Mouse (Mus musculus) heart, embryonic 12.5 days (tissue): ENCODE results near the gene Zfp213. TPM values are rescaled to one million over a fixed set of nuclear protein-coding genes. Genes with fewer than 3 reads are reported as not detected.
A peak's percentile ranks its signal among the peaks of the same experiment; 100 is the strongest.

ENCODE experiments used
- ATAC-seq: fragments of 200-750 bp; cut with Nextera tagmentation; 2 replicates; pipeline ENCODE4 v1.8.0; 2017; ENCODE audit warnings: moderate TSS enrichment, moderate library complexity; ENCODE audit not compliant: insufficient number of reproducible peaks, low FRiP score
- H3K27ac ChIP-seq: fragments of 300-500 bp; sonication (generic); 2 replicates; pipeline ENCODE4 v1.5.1; 2016; ENCODE audit warnings: mild to moderate bottlenecking, moderate library complexity; ENCODE audit not compliant: poor library complexity, severe bottlenecking
- H3K27me3 ChIP-seq: fragments of 300-500 bp; sonication (generic); replicated peaks from 2 replicates; pipeline ENCODE4 v1.6.1; 2016; ENCODE audit warnings: mild to moderate bottlenecking, moderate library complexity
- H3K36me3 ChIP-seq: fragments of 300-500 bp; sonication (generic); 2 replicates; pipeline ENCODE4 v1.6.1; 2016; ENCODE audit warnings: mild to moderate bottlenecking, moderate library complexity
- H3K4me1 ChIP-seq: fragments of 300-500 bp; sonication (generic); replicated peaks from 2 replicates; pipeline ENCODE4 v1.6.1; 2016; ENCODE audit warnings: mild to moderate bottlenecking
- H3K4me2 ChIP-seq: fragments of 300-500 bp; sonication (generic); 2 replicates; pipeline ENCODE4 v1.6.1; 2016; ENCODE audit warnings: mild to moderate bottlenecking, moderate library complexity
- H3K4me3 ChIP-seq: fragments of 300-500 bp; sonication (generic); 2 replicates; pipeline ENCODE4 v1.5.1; 2016; ENCODE audit warnings: mild to moderate bottlenecking
- H3K9ac ChIP-seq: fragments of 300-500 bp; sonication (generic); 2 replicates; pipeline ENCODE4 v1.6.1; 2016; ENCODE audit warnings: mild to moderate bottlenecking, moderate library complexity
- H3K9me3 ChIP-seq: fragments of 300-500 bp; sonication (generic); replicated peaks from 2 replicates; pipeline ENCODE4 v1.6.1; 2016; ENCODE audit warnings: mild to moderate bottlenecking, moderate library complexity
- WGBS: fragments of 180-500 bp; shearing (Covaris S2); methylation state at CpG from one replicate; pipeline ENCODE4 v1.1.7; 2016; 5-methylcytosine and 5-hydroxymethylcytosine counted together
- polyA plus RNA-seq: library from polyadenylated mRNA; unstranded; fragments of >200 nt; fragmentation: Nextera tagmentation; extraction: Ambion mirVana; gene quantifications from 2 replicates; pipeline ENCODE4 v1.2.1, GENCODE M21; 2016

Zfp213 gene
- 14.1 and 16.9 TPM in 2 replicates for polyA plus RNA-seq

GRCm38 (mm10) chr17:23563595-23564367, at the start of gene Zfp213:
TSS of gene Zfp213 (minus strand) at chr17:23564238.
- Histone ChIP-seq H3K27ac (peak within 1 kb of the TSS; percentile 97), H3K9me3 (no peaks in the 10 kb centered on the region), H3K27me3 (no peaks in the 10 kb centered on the region), H3K4me3 (peak within 1 kb of the TSS; percentile 92), H3K36me3 (peaks cover 29% of the 10 kb centered on the region), H3K9ac (peak within 1 kb of the TSS; percentile 96), H3K4me1 (peaks cover 13% of the 10 kb centered on the region), H3K4me2 (peak within 1 kb of the TSS; percentile 79)
- WGBS, result 1% methylated on average over 59 of the region's 59 CpGs
- peak; percentile 96 for ATAC-seq

- no peaks in the 10 kb centered on the region for H3K36me3 ChIP-seq
- 82% methylated on average over 28 of the region's 28 CpGs for WGBS
These were observed 46.3 kb upstream of the Zfp213 start for GRCm38 (mm10) chr17:23610361-23610800.

GRCm38 (mm10) chr17:23609612-23610011, 45.6 kb upstream of the Zfp213 start:
- H3K9ac ChIP-seq, result no peak overlapping the region
- H3K4me2 ChIP-seq, result no peak overlapping the region
- no peak for ATAC-seq
- H3K27me3 ChIP-seq, result no peaks in the 10 kb centered on the region
- no peaks in the 10 kb centered on the region for H3K4me1 ChIP-seq
- H3K36me3 ChIP-seq, result no peaks in the 10 kb centered on the region
- H3K4me3 ChIP-seq, result no peak overlapping the region
- no peaks in the 10 kb centered on the region for H3K9me3 ChIP-seq
- WGBS, result 90% methylated on average over 24 of the region's 24 CpGs
- no peak overlapping the region for H3K27ac ChIP-seq

More at GRCm38 (mm10) chr17:23610361-23610800, 46.3 kb upstream of the Zfp213 start:
- Histone ChIP-seq H3K27ac (no peak overlapping the region), H3K4me1 (no peaks in the 10 kb centered on the region), H3K9ac (no peak overlapping the region), H3K4me3 (no peak overlapping the region), H3K9me3 (no peaks in the 10 kb centered on the region), H3K4me2 (no peak overlapping the region), H3K27me3 (no peaks in the 10 kb centered on the region)
- peak; percentile 39; the same call in 1 of the 2 replicates for ATAC-seq

GRCm38 (mm10) chr17:23605220-23605619, 41.2 kb upstream of the Zfp213 start:
- no peaks in the 10 kb centered on the region for H3K4me1 ChIP-seq
- H3K9ac ChIP-seq, result no peak overlapping the region
- no peaks in the 10 kb centered on the region for H3K9me3 ChIP-seq
- WGBS, result 75% methylated on average over 8 of the region's 8 CpGs
- no peaks in the 10 kb centered on the region for H3K27me3 ChIP-seq
- H3K36me3 ChIP-seq, result no peaks in the 10 kb centered on the region
- H3K4me3 ChIP-seq, result no peak overlapping the region
- H3K27ac ChIP-seq, result no peak overlapping the region
- ATAC-seq, result no peak
- no peak overlapping the region for H3K4me2 ChIP-seq

- Histone ChIP-seq H3K27me3 (no peaks in the 10 kb centered on the region), H3K9me3 (no peaks in the 10 kb centered on the region), H3K36me3 (no peaks in the 10 kb centered on the region), H3K4me1 (0 out of 2 replicates have a peak, but pooled peaks cover 6% of the 10 kb centered on the region), H3K9ac (no peak overlapping the region), H3K4me3 (no peak overlapping the region), H3K27ac (no peak overlapping the region), H3K4me2 (no peak overlapping the region)
- ATAC-seq, result no peak
- WGBS, result 57% methylated on average over 7 of the region's 7 CpGs
These were observed 40.4 kb upstream of the Zfp213 start for GRCm38 (mm10) chr17:23604394-23604793.

GRCm38 (mm10) chr17:23603542-23603941, 39.5 kb upstream of the Zfp213 start:
- Histone ChIP-seq H3K4me1 (peaks cover 7% of the 10 kb centered on the region; the same call in 1 of the 2 replicates), H3K36me3 (no peaks in the 10 kb centered on the region), H3K4me3 (no peak overlapping the region), H3K4me2 (no peak overlapping the region), H3K27ac (no peak overlapping the region), H3K9ac (no peak overlapping the region), H3K27me3 (no peaks in the 10 kb centered on the region), H3K9me3 (no peaks in the 10 kb centered on the region)
- ATAC-seq, result no peak
- 66% methylated on average over 2 of the region's 2 CpGs for WGBS

GRCm38 (mm10) chr17:23603077-23603476, 39.0 kb upstream of the Zfp213 start:
- Histone ChIP-seq H3K4me1 (peaks cover 9% of the 10 kb centered on the region; the same call in 1 of the 2 replicates), H3K4me2 (no peak overlapping the region), H3K9me3 (no peaks in the 10 kb centered on the region), H3K36me3 (no peaks in the 10 kb centered on the region), H3K4me3 (no peak overlapping the region), H3K27me3 (no peaks in the 10 kb centered on the region), H3K9ac (no peak overlapping the region), H3K27ac (no peak overlapping the region)
- WGBS, result 21% methylated on average over 8 of the region's 8 CpGs
- ATAC-seq, result no peak

GRCm38 (mm10) chr17:23601836-23602585, 38.0 kb upstream of the Zfp213 start:
- no peak for ATAC-seq
- WGBS, result 48% methylated on average over 10 of the region's 10 CpGs
- Histone ChIP-seq H3K4me1 (peaks cover 9% of the 10 kb centered on the region; the same call in 1 of the 2 replicates), H3K9me3 (no peaks in the 10 kb centered on the region), H3K36me3 (no peaks in the 10 kb centered on the region), H3K4me2 (no peak overlapping the region), H3K9ac (no peak overlapping the region), H3K27ac (no peak overlapping the region), H3K27me3 (no peaks in the 10 kb centered on the region), H3K4me3 (no peak overlapping the region)

DNA sequence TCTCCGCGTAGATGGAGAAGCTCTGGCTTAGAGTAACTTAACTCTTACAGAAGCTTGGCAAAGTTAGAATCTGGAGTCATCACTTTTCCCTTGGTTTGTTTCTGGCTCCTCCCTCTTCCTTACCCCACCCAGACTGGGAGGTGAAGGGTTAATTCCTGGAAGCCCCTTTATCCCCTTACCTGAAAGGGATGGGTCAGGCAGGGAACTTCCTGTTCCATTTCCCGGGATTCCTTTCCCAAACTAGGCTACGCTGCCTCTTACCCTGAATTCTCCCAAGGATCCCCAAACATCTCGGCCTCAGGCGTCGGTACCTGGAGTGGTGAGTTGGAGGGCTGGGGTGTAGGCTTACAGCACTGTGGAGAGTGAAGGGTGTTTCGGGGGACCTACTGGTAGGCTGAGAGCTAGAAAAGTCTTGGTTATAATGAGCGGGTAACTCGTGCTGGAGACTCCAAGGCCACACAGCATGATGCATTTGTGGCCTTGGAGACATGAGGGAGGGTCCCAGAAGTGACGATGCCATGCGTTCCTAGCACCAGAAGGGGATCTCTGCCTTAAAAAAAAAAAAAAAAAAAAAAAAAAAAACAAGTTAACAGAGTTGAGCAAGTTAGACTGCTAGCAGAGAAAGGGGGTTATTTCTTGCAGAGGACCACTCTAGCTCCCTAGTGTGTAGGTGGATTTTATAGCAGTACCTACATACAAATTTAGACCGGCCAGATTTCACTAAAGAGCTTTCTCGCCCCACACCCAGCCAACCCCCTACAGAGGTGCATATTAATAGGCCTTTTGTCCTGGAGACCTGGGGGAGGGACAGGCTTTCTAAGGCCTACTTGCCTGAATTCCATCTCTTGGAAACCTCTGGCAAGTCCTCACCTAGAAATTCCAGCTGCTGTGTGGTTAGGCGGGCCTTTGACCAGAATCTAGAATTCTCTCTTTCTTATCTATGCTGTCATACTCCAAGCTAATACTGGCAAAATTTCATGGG, 36.9 kb upstream of the Zfp213 start, which contains the start of gene Zscan10:
Gene Zscan10, plus strand, starts transcription at position 216 of the 982 bp plus-strand sequence.
- 47% methylated on average over 15 of the region's 15 CpGs for WGBS
- Histone ChIP-seq H3K9me3 (no peaks in the 10 kb centered on the region), H3K27ac (no peak within 1 kb of the TSS; the same call in 1 of the 2 replicates), H3K36me3 (no peaks in the 10 kb centered on the region), H3K4me3 (peak within 1 kb of the TSS; percentile 58; the same call in 1 of the 2 replicates), H3K4me2 (peak within 1 kb of the TSS; percentile 85), H3K27me3 (no peaks in the 10 kb centered on the region), H3K9ac (no peak within 1 kb of the TSS), H3K4me1 (peaks cover 9% of the 10 kb centered on the region; the same call in 1 of the 2 replicates)
- no peak for ATAC-seq

- peak overlapping the region; percentile 77 for H3K9ac ChIP-seq
- H3K27me3 ChIP-seq, result no peaks in the 10 kb centered on the region
- H3K4me1 ChIP-seq, result peaks cover 9% of the 10 kb centered on the region; the same call in 1 of the 2 replicates
- WGBS, result 29% methylated on average over 7 of the region's 7 CpGs
- peak overlapping the region; percentile 85 for H3K4me2 ChIP-seq
- H3K36me3 ChIP-seq, result no peaks in the 10 kb centered on the region
- H3K4me3 ChIP-seq, result peak overlapping the region; percentile 58
- ATAC-seq, result no peak
- no peaks in the 10 kb centered on the region for H3K9me3 ChIP-seq
- H3K27ac ChIP-seq, result peak overlapping the region; percentile 89
These were observed 35.6 kb upstream of the Zfp213 start for GRCm38 (mm10) chr17:23599605-23600063.
